Mouse (Mus musculus) intestine, postnatal 0 days (tissue): Measurements from ENCODE around the gene Gm20547. TPM values are rescaled to one million over a fixed set of nuclear protein-coding genes. Genes with fewer than 3 reads are reported as not detected.

Experiments used
- ATAC-seq: fragments of 200-750 bp; cut with Nextera tagmentation; 2 replicates; pipeline ENCODE4 v1.8.0; 2017; ENCODE audit warnings: mild to moderate bottlenecking, moderate TSS enrichment, moderate library complexity
- H3K27ac ChIP-seq: fragments of 300-500 bp; sonication (generic); 2 replicates; pipeline ENCODE4 v1.5.1; 2014; ENCODE audit warnings: mild to moderate bottlenecking, low read depth, low read length, moderate library complexity
- H3K27me3 ChIP-seq: fragments of 300-500 bp; sonication (generic); replicated peaks from 2 replicates; pipeline ENCODE4 v1.6.1; 2014; ENCODE audit warnings: low read length, mixed read lengths; ENCODE audit not compliant: control insufficient read depth, insufficient read depth
- H3K36me3 ChIP-seq: fragments of 300-500 bp; sonication (generic); 2 replicates; pipeline ENCODE4 v1.6.1; 2014; ENCODE audit warnings: mild to moderate bottlenecking, moderate library complexity; ENCODE audit not compliant: control insufficient read depth, insufficient read depth
- H3K4me1 ChIP-seq: fragments of 300-500 bp; sonication (generic); replicated peaks from 2 replicates; pipeline ENCODE4 v1.6.1; 2014; ENCODE audit warnings: antibody characterized with exemption, low read length, mixed read lengths; ENCODE audit not compliant: control insufficient read depth, insufficient read depth
- H3K4me2 ChIP-seq: fragments of 300-500 bp; sonication (generic); replicated peaks from 2 replicates; pipeline ENCODE4 v1.6.1; 2014; ENCODE audit warnings: low read depth, mild to moderate bottlenecking, moderate library complexity
- H3K4me3 ChIP-seq: fragments of 300-500 bp; sonication (generic); 2 replicates; pipeline ENCODE4 v1.5.1; 2014; ENCODE audit warnings: low read depth, low read length
- H3K9ac ChIP-seq: fragments of 300-500 bp; sonication (generic); 2 replicates; pipeline ENCODE4 v1.6.1; 2014; ENCODE audit warnings: mild to moderate bottlenecking, low read depth, low read length
- H3K9me3 ChIP-seq: fragments of 300-500 bp; sonication (generic); 2 replicates; pipeline ENCODE4 v1.6.1; 2016; ENCODE audit warnings: mixed run types; ENCODE audit not compliant: control insufficient read depth
- CTCF ChIP-seq: sonication (generic); IDR thresholded peaks from 2 replicates; pipeline ENCODE4 v1.5.1; 2016; ENCODE audit warnings: low read depth, mild to moderate bottlenecking, control low read depth, antibody characterized with exemption, moderate library complexity
- WGBS: fragments of 180-500 bp; shearing (Covaris S2); extraction: QIAGEN DNeasy Blood & Tissue Kit; methylation state at CpG from one replicate; pipeline ENCODE4 v1.1.7; 2014; 5-methylcytosine and 5-hydroxymethylcytosine counted together
- polyA plus RNA-seq: library from polyadenylated mRNA; unstranded; fragments of >200 nt; fragmentation: Nextera tagmentation; extraction: Ambion mirVana; gene quantifications from 2 replicates; pipeline ENCODE4 v1.2.1, GENCODE M21; 2015

The Gm20547 gene
- polyA plus RNA-seq, 1 experiment from 2014 or later = not detected

DNA sequence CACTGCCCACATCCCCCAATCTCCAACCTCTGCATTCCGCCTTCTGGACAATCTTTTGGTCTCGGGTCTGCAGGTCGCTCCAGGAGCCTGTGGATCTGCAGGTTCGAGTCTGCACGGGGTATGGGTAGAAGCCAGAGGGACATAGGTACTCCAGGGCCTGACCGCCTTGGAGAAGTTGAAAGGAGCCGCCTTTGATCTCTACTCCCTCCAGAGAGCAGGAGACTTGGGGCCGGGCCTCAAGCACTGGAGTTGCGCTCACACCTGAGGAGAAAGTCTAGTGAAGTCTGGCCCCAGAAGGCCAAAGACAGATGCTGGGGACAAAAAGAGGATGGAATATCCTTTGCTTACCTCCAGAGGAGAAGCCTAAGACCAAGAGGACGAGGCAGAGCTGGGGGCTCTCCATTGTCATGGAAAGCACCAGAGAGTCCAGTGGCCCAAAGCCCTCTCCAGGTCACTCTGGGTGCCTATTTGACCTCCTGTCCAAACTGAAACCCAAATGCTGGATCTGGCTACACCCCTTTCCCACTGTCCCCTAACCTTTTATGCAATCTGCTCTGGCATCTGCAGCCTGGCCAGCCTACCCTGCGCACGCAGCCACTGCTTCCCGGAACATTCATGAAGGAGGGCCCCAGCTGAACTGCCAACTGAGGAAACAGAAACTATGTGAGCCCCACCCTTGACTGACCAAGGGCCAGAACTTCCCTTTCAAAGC is 20.0 kb downstream of the Gm20547 start:
- Histone ChIP-seq H3K4me2 (peak overlapping the region; percentile 65), H3K4me1 (no peaks in the 10 kb centered on the region; the same call in 1 of the 2 replicates), H3K4me3 (peak overlapping the region; percentile 26), H3K36me3 (peaks cover 31% of the 10 kb centered on the region), H3K27ac (peak overlapping the region; percentile 91), H3K9ac (peak overlapping the region; percentile 38; the same call in 1 of the 2 replicates), H3K27me3 (no peaks in the 10 kb centered on the region), H3K9me3 (no peaks in the 10 kb centered on the region)
- 39% methylated on average over 13 of the region's 13 CpGs for WGBS
- ATAC-seq = peak; percentile 75
- no peak for TF ChIP-seq CTCF

- 75% methylated on average over 9 of the region's 9 CpGs for WGBS
- H3K9ac ChIP-seq = no peak overlapping the region
- no peaks in the 10 kb centered on the region for H3K9me3 ChIP-seq
- peaks cover 42% of the 10 kb centered on the region for H3K36me3 ChIP-seq
- H3K4me1 ChIP-seq = no peaks in the 10 kb centered on the region; the same call in 1 of the 2 replicates
- H3K4me3 ChIP-seq = no peak overlapping the region; the same call in 1 of the 2 replicates
- no peaks in the 10 kb centered on the region for H3K27me3 ChIP-seq
- ATAC-seq = no peak
- no peak overlapping the region for H3K27ac ChIP-seq
- TF ChIP-seq CTCF = no peak
- H3K4me2 ChIP-seq = peak overlapping the region; percentile 65
Measured at GRCm38 (mm10) chr17:34860514-34860913, 21.3 kb downstream of the Gm20547 start.

DNA sequence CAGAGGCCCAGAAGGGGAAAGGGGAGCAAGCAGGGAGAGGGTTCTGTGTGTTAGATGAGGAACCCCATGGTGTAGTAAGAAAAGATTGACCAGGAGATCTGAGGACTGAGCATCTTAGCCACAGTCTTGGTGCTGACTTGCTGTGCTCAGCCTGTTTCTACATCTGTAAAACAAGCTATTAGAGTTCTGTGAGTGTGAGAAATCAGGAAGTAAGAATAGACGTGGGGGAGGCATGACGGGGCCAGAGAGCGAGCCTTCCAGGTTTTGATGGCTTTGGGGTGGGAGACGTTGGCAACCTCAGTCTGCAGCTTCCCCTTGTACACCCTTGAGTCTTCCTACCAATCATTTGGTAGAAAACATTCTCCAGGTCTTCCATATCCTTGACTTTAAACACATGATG is 23.2 kb downstream of the Gm20547 start:
- Histone ChIP-seq H3K9me3 (no peaks in the 10 kb centered on the region), H3K27ac (no peak overlapping the region), H3K36me3 (peaks cover 61% of the 10 kb centered on the region), H3K4me1 (no peaks in the 10 kb centered on the region; the same call in 1 of the 2 replicates), H3K27me3 (no peaks in the 10 kb centered on the region), H3K9ac (no peak overlapping the region), H3K4me2 (no peak overlapping the region), H3K4me3 (no peak overlapping the region)
- TF ChIP-seq CTCF = no peak
- WGBS = 86% methylated on average over 4 of the region's 4 CpGs
- no peak for ATAC-seq

GRCm38 (mm10) chr17:34855825-34856224 is 26.0 kb downstream of the Gm20547 start:
- Histone ChIP-seq H3K4me1 (peaks cover 3% of the 10 kb centered on the region; the same call in 1 of the 2 replicates), H3K4me2 (no peak overlapping the region), H3K36me3 (peaks cover 70% of the 10 kb centered on the region), H3K4me3 (no peak overlapping the region), H3K9ac (no peak overlapping the region), H3K27me3 (no peaks in the 10 kb centered on the region), H3K27ac (no peak overlapping the region; the same call in 1 of the 2 replicates), H3K9me3 (no peaks in the 10 kb centered on the region)
- WGBS = 33% methylated on average over 3 of the region's 3 CpGs
- TF ChIP-seq CTCF = peak; percentile 92
- ATAC-seq = no peak

DNA sequence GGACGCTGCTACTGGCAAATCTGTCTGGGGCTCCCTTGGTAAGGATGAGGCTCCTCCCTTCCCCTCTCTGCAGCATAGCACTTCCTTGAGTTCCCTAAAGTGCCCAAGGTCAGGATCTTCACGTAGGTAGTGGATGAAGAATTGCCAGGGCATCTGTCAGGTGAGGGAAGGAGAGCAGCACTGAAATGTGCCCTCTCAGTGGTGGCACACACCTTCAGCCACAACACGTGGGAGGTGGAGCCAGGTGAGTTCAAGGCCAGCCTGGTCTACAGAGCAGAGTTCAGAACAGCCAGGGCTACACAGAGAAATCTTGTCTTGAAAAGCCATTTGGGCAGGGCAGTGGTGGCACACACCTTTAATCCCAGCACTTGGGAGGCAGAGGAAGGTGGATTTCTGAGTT is 27.1 kb downstream of the Gm20547 start:
- H3K36me3 ChIP-seq = peaks cover 63% of the 10 kb centered on the region
- H3K27me3 ChIP-seq = no peaks in the 10 kb centered on the region
- WGBS = 44% methylated on average over 3 of the region's 3 CpGs

DNA sequence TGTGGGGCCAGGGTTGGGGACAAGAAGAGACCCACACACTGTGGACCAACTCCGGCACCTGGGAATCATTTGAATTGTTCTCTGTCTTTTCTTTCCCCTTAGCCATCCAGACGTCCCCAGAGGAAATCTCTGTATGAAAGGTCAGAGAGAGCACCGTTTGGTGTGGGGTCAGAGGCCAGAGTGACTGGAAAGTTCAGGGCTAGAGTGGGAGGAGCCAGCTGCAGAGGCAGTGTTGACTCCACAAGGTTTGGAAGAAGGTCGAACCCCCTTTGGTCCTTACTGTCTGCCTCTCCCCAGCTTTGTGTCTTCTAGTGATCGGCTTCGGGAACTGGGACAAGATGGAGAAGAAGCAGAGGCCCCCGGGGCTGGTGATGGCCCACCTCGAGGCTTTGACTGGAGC is 28.3 kb downstream of the Gm20547 start:
- Histone ChIP-seq H3K27me3 (no peaks in the 10 kb centered on the region), H3K4me2 (no peak overlapping the region), H3K27ac (no peak overlapping the region), H3K4me3 (no peak overlapping the region), H3K36me3 (peaks cover 56% of the 10 kb centered on the region), H3K9ac (no peak overlapping the region), H3K9me3 (no peaks in the 10 kb centered on the region), H3K4me1 (peaks cover 8% of the 10 kb centered on the region; the same call in 1 of the 2 replicates)
- no peak for ATAC-seq
- TF ChIP-seq CTCF = no peak
- 66% methylated on average over 8 of the region's 8 CpGs for WGBS

More for the DNA sequence above, 27.1 kb downstream of the Gm20547 start:
- Histone ChIP-seq H3K9me3 (no peaks in the 10 kb centered on the region), H3K4me1 (peaks cover 3% of the 10 kb centered on the region; the same call in 1 of the 2 replicates), H3K4me2 (no peak overlapping the region), H3K4me3 (no peak overlapping the region), H3K27ac (no peak overlapping the region), H3K9ac (no peak overlapping the region)
- TF ChIP-seq CTCF = no peak
- ATAC-seq = no peak
